Mouse (Mus musculus): Measurements from ENCODE around the gene Tmem183a. TPM values are rescaled to one million over a fixed set of nuclear protein-coding genes. Genes with fewer than 3 reads are reported as not detected.

Gene Tmem183a
- 85.2 TPM for polyA plus RNA-seq (2012; fragmentation: generic; extraction: Trizol)
- long read RNA-seq, experiment 1, transcript Tmem183a-201 (8 exons, 3,149 nt), result major isoform, 40 of 63 reads
- long read RNA-seq, experiment 1, partial matches to known transcripts, result 1 of 63 reads
- long read RNA-seq, experiment 1, other reads (novel, unspliced or antisense), result 19 of 63 reads
- long read RNA-seq, experiment 2, transcript Tmem183a-201 (8 exons, 3,149 nt), result major isoform, 413 of 583 reads
- long read RNA-seq, experiment 2, transcript Tmem183a-205 (9 exons, 1,689 nt), result minor isoform, 22 of 583 reads
- long read RNA-seq, experiment 2, partial matches to known transcripts, result 21 of 583 reads
- long read RNA-seq, experiment 2, other reads (novel, unspliced or antisense), result 127 of 583 reads

GRCm38 (mm10) chr1:134361857-134362212 lies at the start of gene Tmem183a:
TSS of gene Tmem183a (minus strand) at chr1:134361979.
- Histone ChIP-seq H3K27me3 (ENCODE audit: control insufficient read depth, insufficient read depth, insufficient read length) (no peaks in the 10 kb centered on the region), H3ac (ENCODE audit: control insufficient read depth, insufficient read length, low read depth) (peak within 1 kb of the TSS; percentile 84), H3K79me3 (ENCODE audit: low read depth) (peaks cover 34% of the 10 kb centered on the region), H3K79me2 (ENCODE audit: control insufficient read depth, insufficient read depth) (peaks cover 42% of the 10 kb centered on the region), H3K4me3 (ENCODE audit: insufficient read depth, poor library complexity, severe bottlenecking) (peak within 1 kb of the TSS; percentile 68), H3K36me3 (ENCODE audit: control insufficient read depth, insufficient read depth) (peaks cover 36% of the 10 kb centered on the region)
- TF ChIP-seq CTCF (IDR thresholded peaks at IDR 0.05; ENCODE audit: control insufficient read depth, insufficient read depth, insufficient read length) (no peak), MAX (IDR thresholded peaks at IDR 0.05) (no peak), MYOD1 (IDR thresholded peaks at IDR 0.05; ENCODE audit: control insufficient read depth, insufficient read length, low read depth) (no peak), USF1 (IDR thresholded peaks at IDR 0.05; ENCODE audit: low read depth) (no peak), CEBPB (IDR thresholded peaks at IDR 0.05; ENCODE audit: low read depth) (no peak), FOSL1 (IDR thresholded peaks at IDR 0.05; ENCODE audit: insufficient read depth, low read length, poor library complexity, severe bottlenecking) (no peak), MYOG (IDR thresholded peaks at IDR 0.05; ENCODE audit: control insufficient read depth, extremely low read depth, insufficient read length) (no peak)

GRCm38 (mm10) chr1:134408080-134408479 lies 46.3 kb upstream of the Tmem183a start:
- H3K27me3 ChIP-seq (ENCODE audit: control insufficient read depth, insufficient read depth, insufficient read length), result no peaks in the 10 kb centered on the region
- no peak overlapping the region for H3K4me3 ChIP-seq (ENCODE audit: insufficient read depth, poor library complexity, severe bottlenecking)
- H3ac ChIP-seq (ENCODE audit: control insufficient read depth, insufficient read length, low read depth), result no peak overlapping the region
- peaks cover 7% of the 10 kb centered on the region for H3K79me3 ChIP-seq (ENCODE audit: low read depth)
- TF ChIP-seq MYOD1 (IDR thresholded peaks at IDR 0.05; ENCODE audit: control insufficient read depth, insufficient read length, low read depth), result no peak
- TF ChIP-seq USF1 (IDR thresholded peaks at IDR 0.05; ENCODE audit: low read depth), result no peak
- no peak for TF ChIP-seq FOSL1 (IDR thresholded peaks at IDR 0.05; ENCODE audit: insufficient read depth, low read length, poor library complexity, severe bottlenecking)
- no peak for TF ChIP-seq MYOG (IDR thresholded peaks at IDR 0.05; ENCODE audit: control insufficient read depth, extremely low read depth, insufficient read length)
- no peak for TF ChIP-seq CTCF (IDR thresholded peaks at IDR 0.05; ENCODE audit: control insufficient read depth, insufficient read depth, insufficient read length)
- TF ChIP-seq MAX (IDR thresholded peaks at IDR 0.05), result no peak
- no peak for TF ChIP-seq CEBPB (IDR thresholded peaks at IDR 0.05; ENCODE audit: low read depth)
- H3K36me3 ChIP-seq (ENCODE audit: control insufficient read depth, insufficient read depth), result peaks cover 37% of the 10 kb centered on the region
- peaks cover 12% of the 10 kb centered on the region for H3K79me2 ChIP-seq (ENCODE audit: control insufficient read depth, insufficient read depth)

GRCm38 (mm10) chr1:134406414-134406771 lies 44.6 kb upstream of the Tmem183a start:
- Histone ChIP-seq H3K36me3 (ENCODE audit: control insufficient read depth, insufficient read depth) (peaks cover 37% of the 10 kb centered on the region), H3K27me3 (ENCODE audit: control insufficient read depth, insufficient read depth, insufficient read length) (no peaks in the 10 kb centered on the region), H3ac (ENCODE audit: control insufficient read depth, insufficient read length, low read depth) (peak overlapping the region; percentile 79), H3K79me3 (ENCODE audit: low read depth) (peaks cover 7% of the 10 kb centered on the region), H3K4me3 (ENCODE audit: insufficient read depth, poor library complexity, severe bottlenecking) (peak overlapping the region; percentile 64), H3K79me2 (ENCODE audit: control insufficient read depth, insufficient read depth) (peaks cover 12% of the 10 kb centered on the region)
- no peak for TF ChIP-seq CTCF (IDR thresholded peaks at IDR 0.05; ENCODE audit: control insufficient read depth, insufficient read depth, insufficient read length)
- TF ChIP-seq MAX (IDR thresholded peaks at IDR 0.05), result no peak
- no peak for TF ChIP-seq MYOD1 (IDR thresholded peaks at IDR 0.05; ENCODE audit: control insufficient read depth, insufficient read length, low read depth)
- TF ChIP-seq MYOG (IDR thresholded peaks at IDR 0.05; ENCODE audit: control insufficient read depth, extremely low read depth, insufficient read length), result no peak
- TF ChIP-seq CEBPB (IDR thresholded peaks at IDR 0.05; ENCODE audit: low read depth), result no peak
- TF ChIP-seq USF1 (IDR thresholded peaks at IDR 0.05; ENCODE audit: low read depth), result no peak
- no peak for TF ChIP-seq FOSL1 (IDR thresholded peaks at IDR 0.05; ENCODE audit: insufficient read depth, low read length, poor library complexity, severe bottlenecking)

GRCm38 (mm10) chr1:134405509-134406413 lies 44.0 kb upstream of the Tmem183a start, which contains the start of gene Cyb5r1:
TSS of gene Cyb5r1 (plus strand) at chr1:134405559.
- H3K79me3 ChIP-seq (ENCODE audit: low read depth), result peaks cover 7% of the 10 kb centered on the region
- H3K4me3 ChIP-seq (ENCODE audit: insufficient read depth, poor library complexity, severe bottlenecking), result peak within 1 kb of the TSS; percentile 64
- H3ac ChIP-seq (ENCODE audit: control insufficient read depth, insufficient read length, low read depth), result peak within 1 kb of the TSS; percentile 79
- H3K27me3 ChIP-seq (ENCODE audit: control insufficient read depth, insufficient read depth, insufficient read length), result no peaks in the 10 kb centered on the region
- peaks cover 12% of the 10 kb centered on the region for H3K79me2 ChIP-seq (ENCODE audit: control insufficient read depth, insufficient read depth)
- TF ChIP-seq CTCF (IDR thresholded peaks at IDR 0.05; ENCODE audit: control insufficient read depth, insufficient read depth, insufficient read length) (no peak), MYOG (IDR thresholded peaks at IDR 0.05; ENCODE audit: control insufficient read depth, extremely low read depth, insufficient read length) (no peak), FOSL1 (IDR thresholded peaks at IDR 0.05; ENCODE audit: insufficient read depth, low read length, poor library complexity, severe bottlenecking) (no peak), USF1 (IDR thresholded peaks at IDR 0.05; ENCODE audit: low read depth) (no peak), MAX (IDR thresholded peaks at IDR 0.05) (no peak), MYOD1 (IDR thresholded peaks at IDR 0.05; ENCODE audit: control insufficient read depth, insufficient read length, low read depth) (no peak), CEBPB (IDR thresholded peaks at IDR 0.05; ENCODE audit: low read depth) (no peak)
- peaks cover 32% of the 10 kb centered on the region for H3K36me3 ChIP-seq (ENCODE audit: control insufficient read depth, insufficient read depth)

- no peaks in the 10 kb centered on the region for H3K79me3 ChIP-seq (ENCODE audit: low read depth)
- no peaks in the 10 kb centered on the region for H3K79me2 ChIP-seq (ENCODE audit: control insufficient read depth, insufficient read depth)
- H3ac ChIP-seq (ENCODE audit: control insufficient read depth, insufficient read length, low read depth), result no peak overlapping the region
- no peak overlapping the region for H3K4me3 ChIP-seq (ENCODE audit: insufficient read depth, poor library complexity, severe bottlenecking)
- TF ChIP-seq FOSL1 (IDR thresholded peaks at IDR 0.05; ENCODE audit: insufficient read depth, low read length, poor library complexity, severe bottlenecking), result no peak
- TF ChIP-seq CEBPB (IDR thresholded peaks at IDR 0.05; ENCODE audit: low read depth), result no peak
- no peak for TF ChIP-seq MYOD1 (IDR thresholded peaks at IDR 0.05; ENCODE audit: control insufficient read depth, insufficient read length, low read depth)
- no peak for TF ChIP-seq MYOG (IDR thresholded peaks at IDR 0.05; ENCODE audit: control insufficient read depth, extremely low read depth, insufficient read length)
- no peak for TF ChIP-seq CTCF (IDR thresholded peaks at IDR 0.05; ENCODE audit: control insufficient read depth, insufficient read depth, insufficient read length)
- no peak for TF ChIP-seq USF1 (IDR thresholded peaks at IDR 0.05; ENCODE audit: low read depth)
- no peak for TF ChIP-seq MAX (IDR thresholded peaks at IDR 0.05)
- no peaks in the 10 kb centered on the region for H3K36me3 ChIP-seq (ENCODE audit: control insufficient read depth, insufficient read depth)
- H3K27me3 ChIP-seq (ENCODE audit: control insufficient read depth, insufficient read depth, insufficient read length), result no peaks in the 10 kb centered on the region
Measured at GRCm38 (mm10) chr1:134399735-134400134, 38.0 kb upstream of the Tmem183a start.

All from C2C12 (cell line).